Mouse (Mus musculus): ENCODE results near the gene Traf3. TPM values are rescaled to one million over a fixed set of nuclear protein-coding genes. Genes with fewer than 3 reads are reported as not detected.

The Traf3 gene
- total RNA-seq, 2 experiments from 2014 or later: 12.0 to 12.6 TPM

DNA sequence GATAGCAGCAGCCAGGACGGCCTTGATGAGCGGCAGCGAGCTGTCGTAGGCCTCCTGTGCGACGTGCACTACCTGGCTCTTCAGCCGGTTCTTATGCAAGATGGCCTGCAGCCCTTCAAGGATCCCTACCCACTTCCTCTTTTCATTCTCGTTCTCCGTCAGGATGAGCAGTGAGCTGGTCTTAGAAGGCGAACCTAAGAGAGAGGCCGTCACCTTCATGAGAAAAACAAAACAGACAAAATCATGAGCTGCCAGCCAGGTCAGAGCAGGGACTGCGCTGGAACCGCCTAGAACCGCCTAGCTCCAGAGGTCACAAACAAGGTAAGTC lies 135.8 kb downstream of the Traf3 start:
- DNase-seq: no peak
- intact Hi-C loops (cut with DNase I): no loop called here

DNA sequence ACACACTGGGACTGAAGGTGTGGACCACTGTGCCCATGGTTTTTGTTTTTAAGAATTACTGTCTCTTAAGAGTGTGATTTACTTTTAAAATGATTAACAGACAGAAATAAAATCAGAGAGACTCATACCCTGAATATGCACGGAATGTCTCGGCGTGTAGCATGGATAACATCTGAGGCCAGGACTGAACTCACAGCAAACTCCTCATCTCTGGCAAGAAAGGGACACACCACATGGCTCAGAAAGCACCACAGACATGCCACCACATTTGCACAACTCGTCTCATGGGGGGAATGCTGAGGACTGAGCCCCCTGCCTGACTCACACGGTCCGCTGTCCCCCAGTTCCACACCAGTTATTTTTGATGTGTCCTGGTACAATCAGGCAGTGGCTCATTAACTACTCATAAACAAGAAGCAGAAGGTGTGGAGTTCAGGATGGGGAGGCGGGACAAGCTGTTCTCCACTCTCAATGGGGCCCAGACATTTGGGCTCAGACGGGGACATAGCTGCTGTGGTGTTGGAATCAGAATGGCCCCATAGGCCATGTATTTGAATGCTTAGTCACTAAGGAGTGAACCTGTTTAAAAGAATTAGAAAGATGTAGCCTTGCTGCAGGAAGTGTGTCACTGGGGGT lies 137.7 kb downstream of the Traf3 start:
- intact Hi-C loops (cut with DNase I): no loop called here
- no peak for DNase-seq

DNA sequence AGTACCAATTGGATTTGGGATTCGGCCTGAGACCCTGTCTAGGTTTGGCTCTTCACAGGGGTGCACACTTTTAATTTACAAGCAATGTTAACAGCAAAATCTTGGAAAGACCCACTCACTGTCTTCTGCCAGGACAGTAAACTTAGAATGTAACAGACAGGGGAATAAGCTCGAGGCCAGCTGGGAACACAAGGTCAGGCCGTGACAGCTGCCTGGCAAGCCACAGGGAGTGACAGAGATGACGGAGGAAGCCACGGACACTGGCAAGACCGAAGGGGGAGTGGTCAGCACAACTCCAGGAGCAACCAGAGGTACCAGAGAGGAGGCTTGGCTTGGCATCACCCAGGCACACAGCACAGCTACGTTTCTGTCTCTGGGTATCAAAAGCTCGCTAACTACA lies 140.7 kb downstream of the Traf3 start:
- DNase-seq: no peak
- intact Hi-C loops (cut with DNase I): no loop called here

DNA sequence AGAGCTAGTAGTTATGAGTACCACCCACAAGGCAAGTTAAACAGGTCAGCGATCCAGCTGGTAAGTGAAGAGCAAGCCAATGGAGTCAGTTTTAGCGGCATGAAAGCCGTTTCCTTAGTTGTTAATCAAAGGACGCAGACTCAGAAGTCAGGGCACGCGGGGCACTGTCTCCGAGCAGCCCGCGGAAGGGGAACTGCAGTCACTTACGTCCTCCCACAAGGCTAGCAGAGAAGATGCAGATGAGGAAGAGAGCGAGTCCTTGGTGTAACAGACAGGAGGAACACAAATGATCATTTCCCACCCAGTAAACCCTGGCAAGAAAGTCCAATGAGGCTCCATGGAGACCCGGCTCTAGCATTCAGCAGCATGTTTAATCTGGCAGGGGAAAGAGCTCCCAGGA lies 143.1 kb downstream of the Traf3 start:
- intact Hi-C loops (cut with DNase I): no loop called here
- no peak for DNase-seq

DNA sequence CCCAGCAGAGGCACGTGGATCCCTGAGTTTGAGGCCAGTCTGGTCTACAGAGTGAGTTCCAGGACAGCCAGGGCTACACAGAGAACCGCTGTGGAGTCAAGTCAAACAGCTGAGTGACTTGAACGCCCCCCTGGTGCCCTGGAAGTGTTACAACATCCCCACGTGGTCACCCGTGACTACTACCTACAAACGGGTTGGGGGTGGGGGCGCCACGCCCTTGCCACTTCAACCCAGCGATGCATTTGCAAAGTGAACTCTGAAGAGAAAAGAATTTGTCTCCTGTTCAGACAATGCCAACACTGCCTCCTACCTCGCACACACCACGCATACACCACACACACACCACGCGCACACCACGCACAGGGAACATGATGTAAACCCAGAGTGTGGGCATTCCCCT lies 143.8 kb downstream of the Traf3 start:
- intact Hi-C loops (cut with DNase I): loop anchor here (5.0 kb wide), 1 partner anchor 332 kb away; no protein-coding TSS in a partner anchor
- DNase-seq: no peak

DNA sequence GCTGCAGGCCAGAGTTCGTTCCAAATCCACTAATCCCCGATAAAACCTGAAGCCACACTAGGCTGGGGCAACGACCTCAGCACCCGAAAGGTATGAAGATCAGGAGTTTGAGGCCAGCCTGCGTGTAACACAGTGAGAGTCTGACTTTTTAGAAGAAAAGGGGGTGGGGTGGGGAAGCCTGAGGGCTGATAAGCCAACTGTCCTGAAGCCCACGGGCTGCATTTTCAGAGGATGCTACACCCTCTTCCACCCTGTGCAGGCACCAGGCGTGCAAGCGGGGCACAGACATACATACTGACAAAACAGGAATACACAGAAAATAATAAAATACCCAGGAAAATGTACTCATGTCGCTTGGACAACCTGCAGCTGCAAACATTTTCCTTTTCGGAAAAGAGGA lies 145.6 kb downstream of the Traf3 start:
- intact Hi-C loops (cut with DNase I): loop anchor here (5.0 kb wide), 1 partner anchor 331 kb away; no protein-coding TSS in a partner anchor
- no peak for DNase-seq

DNA sequence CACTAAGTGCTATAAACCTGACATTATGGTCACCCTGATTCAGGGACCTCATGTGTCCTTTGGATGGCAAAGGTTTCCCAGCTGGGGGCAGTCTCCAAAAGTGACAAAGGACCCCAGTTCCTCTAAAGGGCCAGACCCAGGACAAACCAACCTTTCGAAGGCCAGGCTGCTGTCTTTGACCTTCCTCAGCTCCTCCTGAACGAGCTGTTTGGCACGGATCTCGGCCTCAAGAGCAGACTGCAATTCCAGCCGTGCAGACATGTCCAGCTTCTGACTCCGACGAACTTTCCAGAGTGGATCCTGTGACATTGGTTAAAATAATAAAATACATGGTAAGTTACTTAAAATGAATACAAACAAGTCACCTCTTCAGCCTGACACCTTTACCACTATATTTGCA lies 148.1 kb downstream of the Traf3 start:
- DNase-seq: no peak
- intact Hi-C loops (cut with DNase I): loop anchor here (5.0 kb wide), 1 partner anchor 328 kb away; no protein-coding TSS in a partner anchor

Other genes with a start within 250 kb of the Traf3 start
- gene Ankrd9, start 187.3 kb upstream of the Traf3 start, total RNA-seq (2021): 10 to 100 TPM; 67.9 to 85.3 TPM
- gene Rcor1, start 127.0 kb upstream of the Traf3 start, total RNA-seq (2021): 10 to 100 TPM; 15.0 to 16.0 TPM
- gene 4930595D18Rik, start 18.1 kb downstream of the Traf3 start, total RNA-seq (2021): not detected
- gene Amn, start 104.7 kb downstream of the Traf3 start, total RNA-seq (2021): not detected
- 10 to 100 TPM; 54.6 to 62.5 TPM for gene Cdc42bpb, start 211.3 kb downstream of the Traf3 start, total RNA-seq (2021)
- not detected for gene Lbhd2, start 240.4 kb downstream of the Traf3 start, total RNA-seq (2021)

All from heart, postnatal 36 days (tissue).